Mouse (Mus musculus): Measurements from ENCODE around the gene Hist3h2a. TPM values are rescaled to one million over a fixed set of nuclear protein-coding genes. Genes with fewer than 3 reads are reported as not detected.
A peak's percentile ranks its signal among the peaks of the same experiment; 100 is the strongest.

Hist3h2a gene
- polyA plus RNA-seq, 1 experiment from 2014 or later = 33.9 TPM

- Histone ChIP-seq H3K4me3 (ENCODE audit: low read depth, low read length) (no peak overlapping the region), H3K4me2 (replicated peaks; ENCODE audit: low read depth, low read length) (no peak overlapping the region), H3K4me1 (ENCODE audit: control insufficient read depth, insufficient read depth, low read length) (no peaks in the 10 kb centered on the region), H3K9ac (replicated peaks; ENCODE audit: low read depth, low read length) (no peak overlapping the region), H3K27ac (ENCODE audit: low read length) (no peak overlapping the region), H3K27me3 (ENCODE audit: control insufficient read depth, insufficient read depth, low read length) (no peaks in the 10 kb centered on the region), H3K9me3 (ENCODE audit: control insufficient read depth, low read depth, low read length) (no peaks in the 10 kb centered on the region), H3K36me3 (ENCODE audit: control insufficient read depth, insufficient read depth, low read length) (peaks cover 54% of the 10 kb centered on the region)
- no peak for ATAC-seq (ENCODE audit: insufficient number of reproducible peaks, insufficient read depth, low FRiP score, low read depth)
- 87% methylated on average over 3 of the region's 3 CpGs for WGBS
Observed at GRCm38 (mm10) chr11:58985299-58985917, 30.9 kb downstream of the Hist3h2a start.

DNA sequence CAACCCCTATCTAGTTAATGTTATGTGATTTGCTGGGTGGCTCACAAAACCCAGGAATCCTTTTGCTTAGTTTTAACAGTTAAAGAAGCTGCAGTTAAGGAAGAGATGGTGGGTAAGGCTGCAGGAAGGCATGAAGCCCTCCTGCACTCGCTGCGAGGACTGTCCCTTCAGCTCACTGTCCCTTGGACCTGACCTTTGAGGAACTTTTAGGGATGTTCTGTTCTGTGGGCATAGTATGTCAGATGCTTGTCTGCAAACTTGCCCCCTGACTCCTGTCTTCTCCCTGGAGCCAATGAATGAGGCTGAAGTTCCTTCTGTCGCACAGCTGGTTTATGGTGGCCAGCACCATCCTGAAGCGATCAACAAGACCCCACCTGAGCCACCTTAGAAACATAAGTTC lies 34.7 kb downstream of the Hist3h2a start:
- Histone ChIP-seq H3K4me1 (ENCODE audit: control insufficient read depth, insufficient read depth, low read length) (no peaks in the 10 kb centered on the region), H3K36me3 (ENCODE audit: control insufficient read depth, insufficient read depth, low read length) (peaks cover 51% of the 10 kb centered on the region), H3K27ac (ENCODE audit: low read length) (no peak overlapping the region), H3K9me3 (ENCODE audit: control insufficient read depth, low read depth, low read length) (no peaks in the 10 kb centered on the region), H3K4me2 (replicated peaks; ENCODE audit: low read depth, low read length) (no peak overlapping the region), H3K9ac (replicated peaks; ENCODE audit: low read depth, low read length) (no peak overlapping the region), H3K27me3 (ENCODE audit: control insufficient read depth, insufficient read depth, low read length) (no peaks in the 10 kb centered on the region), H3K4me3 (ENCODE audit: low read depth, low read length) (no peak overlapping the region)
- 94% methylated on average over 4 of the region's 4 CpGs for WGBS
- ATAC-seq (ENCODE audit: insufficient number of reproducible peaks, insufficient read depth, low FRiP score, low read depth) = no peak

DNA sequence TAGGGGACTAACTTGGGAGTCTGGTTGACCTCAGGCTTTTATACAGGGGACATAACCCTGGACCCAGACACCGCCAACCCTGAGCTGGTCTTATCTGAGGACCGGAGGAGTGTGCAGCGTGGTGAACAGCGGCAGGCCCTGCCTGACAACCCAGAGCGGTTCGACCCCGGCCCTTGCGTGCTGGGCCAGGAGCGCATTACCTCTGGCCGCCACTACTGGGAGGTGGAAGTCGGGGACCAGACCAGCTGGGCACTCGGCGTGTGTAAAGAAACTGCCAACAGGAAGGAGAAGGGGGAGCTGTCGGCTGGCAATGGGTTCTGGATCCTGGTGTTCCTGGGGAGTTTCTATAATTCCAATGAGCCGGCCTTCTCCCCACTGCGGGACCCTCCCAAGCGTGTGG lies 35.7 kb downstream of the Hist3h2a start:
- ATAC-seq (ENCODE audit: insufficient number of reproducible peaks, insufficient read depth, low FRiP score, low read depth) = no peak
- Histone ChIP-seq H3K36me3 (ENCODE audit: control insufficient read depth, insufficient read depth, low read length) (peaks cover 44% of the 10 kb centered on the region), H3K9ac (replicated peaks; ENCODE audit: low read depth, low read length) (no peak overlapping the region), H3K4me3 (ENCODE audit: low read depth, low read length) (no peak overlapping the region), H3K27ac (ENCODE audit: low read length) (no peak overlapping the region), H3K4me1 (ENCODE audit: control insufficient read depth, insufficient read depth, low read length) (no peaks in the 10 kb centered on the region), H3K4me2 (replicated peaks; ENCODE audit: low read depth, low read length) (no peak overlapping the region), H3K27me3 (ENCODE audit: control insufficient read depth, insufficient read depth, low read length) (no peaks in the 10 kb centered on the region), H3K9me3 (ENCODE audit: control insufficient read depth, low read depth, low read length) (no peaks in the 10 kb centered on the region)
- WGBS = 90% methylated on average over 17 of the region's 17 CpGs

- no peaks in the 10 kb centered on the region for H3K27me3 ChIP-seq (ENCODE audit: control insufficient read depth, insufficient read depth, low read length)
- H3K9me3 ChIP-seq (ENCODE audit: control insufficient read depth, low read depth, low read length) = no peaks in the 10 kb centered on the region
- no peak overlapping the region for H3K27ac ChIP-seq (ENCODE audit: low read length)
- no peak overlapping the region for H3K4me3 ChIP-seq (ENCODE audit: low read depth, low read length)
- 78% methylated on average over 9 of the region's 9 CpGs for WGBS
- H3K36me3 ChIP-seq (ENCODE audit: control insufficient read depth, insufficient read depth, low read length) = peaks cover 38% of the 10 kb centered on the region
- H3K9ac ChIP-seq (replicated peaks; ENCODE audit: low read depth, low read length) = no peak overlapping the region
- H3K4me2 ChIP-seq (replicated peaks; ENCODE audit: low read depth, low read length) = no peak overlapping the region
- ATAC-seq (ENCODE audit: insufficient number of reproducible peaks, insufficient read depth, low FRiP score, low read depth) = no peak
- no peaks in the 10 kb centered on the region for H3K4me1 ChIP-seq (ENCODE audit: control insufficient read depth, insufficient read depth, low read length)
Observed at GRCm38 (mm10) chr11:58990794-58991193, 36.3 kb downstream of the Hist3h2a start.

DNA sequence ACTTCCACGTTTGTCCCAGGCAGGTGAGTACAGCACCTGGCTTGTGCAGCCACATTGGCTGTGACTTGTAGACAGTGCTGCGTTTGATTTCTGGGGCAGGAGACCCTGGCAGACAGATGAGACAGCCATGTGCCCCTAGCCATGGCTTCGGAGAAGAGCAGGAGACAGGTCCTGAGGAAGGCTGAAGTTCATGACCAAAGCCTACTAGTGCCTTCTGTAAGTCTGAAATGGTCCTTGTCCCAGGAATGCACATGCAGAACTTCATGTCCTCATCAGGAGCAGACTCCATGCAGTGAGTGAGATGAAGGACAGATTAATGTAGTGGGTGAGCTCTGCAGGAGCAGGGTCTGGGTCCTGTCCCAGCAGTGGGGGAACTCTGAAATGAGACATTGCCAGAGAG lies 37.4 kb downstream of the Hist3h2a start:
- H3K9ac ChIP-seq (replicated peaks; ENCODE audit: low read depth, low read length) = no peak overlapping the region
- no peak overlapping the region for H3K27ac ChIP-seq (ENCODE audit: low read length)
- no peaks in the 10 kb centered on the region for H3K4me1 ChIP-seq (ENCODE audit: control insufficient read depth, insufficient read depth, low read length)
- peaks cover 33% of the 10 kb centered on the region for H3K36me3 ChIP-seq (ENCODE audit: control insufficient read depth, insufficient read depth, low read length)
- no peak for ATAC-seq (ENCODE audit: insufficient number of reproducible peaks, insufficient read depth, low FRiP score, low read depth)
- no peaks in the 10 kb centered on the region for H3K27me3 ChIP-seq (ENCODE audit: control insufficient read depth, insufficient read depth, low read length)
- no peak overlapping the region for H3K4me2 ChIP-seq (replicated peaks; ENCODE audit: low read depth, low read length)
- no peak overlapping the region for H3K4me3 ChIP-seq (ENCODE audit: low read depth, low read length)
- 80% methylated on average over 3 of the region's 3 CpGs for WGBS
- H3K9me3 ChIP-seq (ENCODE audit: control insufficient read depth, low read depth, low read length) = no peaks in the 10 kb centered on the region

GRCm38 (mm10) chr11:58993091-58993670 lies 38.7 kb downstream of the Hist3h2a start:
- H3K4me2 ChIP-seq (replicated peaks; ENCODE audit: low read depth, low read length) = no peak overlapping the region
- H3K27ac ChIP-seq (ENCODE audit: low read length) = no peak overlapping the region
- H3K4me1 ChIP-seq (ENCODE audit: control insufficient read depth, insufficient read depth, low read length) = no peaks in the 10 kb centered on the region
- WGBS = 65% methylated on average over 6 of the region's 6 CpGs
- H3K9ac ChIP-seq (replicated peaks; ENCODE audit: low read depth, low read length) = no peak overlapping the region
- no peaks in the 10 kb centered on the region for H3K9me3 ChIP-seq (ENCODE audit: control insufficient read depth, low read depth, low read length)
- peaks cover 23% of the 10 kb centered on the region for H3K36me3 ChIP-seq (ENCODE audit: control insufficient read depth, insufficient read depth, low read length)
- no peak overlapping the region for H3K4me3 ChIP-seq (ENCODE audit: low read depth, low read length)
- ATAC-seq (ENCODE audit: insufficient number of reproducible peaks, insufficient read depth, low FRiP score, low read depth) = no peak
- no peaks in the 10 kb centered on the region for H3K27me3 ChIP-seq (ENCODE audit: control insufficient read depth, insufficient read depth, low read length)

- no peak overlapping the region for H3K27ac ChIP-seq (ENCODE audit: low read length)
- H3K4me1 ChIP-seq (ENCODE audit: control insufficient read depth, insufficient read depth, low read length) = 0 out of 2 replicates have a peak, but pooled peaks cover 5% of the 10 kb centered on the region
- H3K27me3 ChIP-seq (ENCODE audit: control insufficient read depth, insufficient read depth, low read length) = no peaks in the 10 kb centered on the region
- WGBS = 2% methylated on average over 31 of the region's 35 CpGs
- H3K9me3 ChIP-seq (ENCODE audit: control insufficient read depth, low read depth, low read length) = no peaks in the 10 kb centered on the region
- peak overlapping the region; percentile 58 for H3K4me2 ChIP-seq (replicated peaks; ENCODE audit: low read depth, low read length)
- H3K9ac ChIP-seq (replicated peaks; ENCODE audit: low read depth, low read length) = no peak overlapping the region
- peak overlapping the region; percentile 30 for H3K4me3 ChIP-seq (ENCODE audit: low read depth, low read length)
- H3K36me3 ChIP-seq (ENCODE audit: control insufficient read depth, insufficient read depth, low read length) = peaks cover 15% of the 10 kb centered on the region; the same call in 1 of the 2 replicates
- ATAC-seq (ENCODE audit: insufficient number of reproducible peaks, insufficient read depth, low FRiP score, low read depth) = peak; percentile 89
Observed at GRCm38 (mm10) chr11:58994337-58994826, 39.9 kb downstream of the Hist3h2a start.

DNA sequence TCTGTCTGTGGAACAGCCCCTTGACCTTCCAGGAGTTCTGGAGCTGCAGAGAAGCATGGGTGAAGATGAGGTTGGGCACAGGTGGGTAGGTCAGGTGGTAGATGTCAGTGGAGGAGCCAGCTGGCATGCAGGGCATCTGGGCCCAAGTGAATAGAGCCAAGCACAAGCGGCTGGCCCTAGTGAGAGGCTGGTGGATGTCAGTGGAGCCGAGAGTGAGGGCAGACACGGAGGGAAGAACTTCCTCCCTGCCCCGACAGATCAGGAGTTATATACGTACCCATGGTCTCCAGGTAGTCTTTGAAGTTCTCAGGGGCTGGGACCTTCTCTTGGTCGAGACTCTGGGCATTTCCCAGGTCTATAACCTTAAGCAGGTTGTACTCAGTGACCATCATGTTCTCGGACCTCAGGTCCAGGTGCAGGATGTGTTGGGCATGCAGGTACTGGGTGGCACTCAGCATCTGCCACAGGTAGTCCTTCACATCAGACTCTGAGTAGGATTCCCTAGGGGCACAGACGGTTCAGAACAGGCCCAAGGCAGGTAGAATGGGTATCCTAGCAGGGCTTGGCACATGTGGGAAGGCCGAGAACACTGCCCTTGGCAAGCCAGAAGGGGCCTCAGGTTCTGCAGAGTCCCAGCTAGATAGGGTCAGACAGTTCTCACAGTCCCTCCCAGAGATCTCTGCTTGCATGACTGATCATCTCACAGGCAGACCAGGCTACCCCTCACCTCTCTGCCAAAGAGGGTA lies 40.7 kb downstream of the Hist3h2a start:
- Histone ChIP-seq H3K36me3 (ENCODE audit: control insufficient read depth, insufficient read depth, low read length) (peaks cover 7% of the 10 kb centered on the region; the same call in 1 of the 2 replicates), H3K27me3 (ENCODE audit: control insufficient read depth, insufficient read depth, low read length) (no peaks in the 10 kb centered on the region), H3K4me2 (replicated peaks; ENCODE audit: low read depth, low read length) (0 out of 2 replicates have a peak overlapping the region, but pooled peaks have one; percentile 58), H3K4me3 (ENCODE audit: low read depth, low read length) (no peak overlapping the region), H3K27ac (ENCODE audit: low read length) (no peak overlapping the region), H3K9ac (replicated peaks; ENCODE audit: low read depth, low read length) (no peak overlapping the region), H3K9me3 (ENCODE audit: control insufficient read depth, low read depth, low read length) (no peaks in the 10 kb centered on the region), H3K4me1 (ENCODE audit: control insufficient read depth, insufficient read depth, low read length) (0 out of 2 replicates have a peak, but pooled peaks cover 5% of the 10 kb centered on the region)
- WGBS = 80% methylated on average over 9 of the region's 9 CpGs
- no peak for ATAC-seq (ENCODE audit: insufficient number of reproducible peaks, insufficient read depth, low FRiP score, low read depth)
